Mouse (Mus musculus) heart, embryonic 13.5 days (tissue): Measurements from ENCODE around the gene Gm17584. TPM values are rescaled to one million over a fixed set of nuclear protein-coding genes. Genes with fewer than 3 reads are reported as not detected.
"Not testable (repeated sequence)": the region's sequence is repeated elsewhere in the genome, so short reads cannot be mapped to it uniquely, and the experiment has no call there.

Experiments used
- ATAC-seq: fragments of 200-750 bp; cut with Nextera tagmentation; 2 replicates; pipeline ENCODE4 v1.8.0; 2017; ENCODE audit warnings: moderate TSS enrichment; ENCODE audit not compliant: insufficient number of reproducible peaks, low FRiP score, low TSS enrichment; ENCODE audit errors: extremely low read depth
- H3K27ac ChIP-seq: fragments of 300-500 bp; sonication (generic); replicated peaks from 2 replicates; pipeline ENCODE4 v1.5.1; 2015; ENCODE audit warnings: moderate library complexity, mild to moderate bottlenecking, inconsistent platforms
- H3K27me3 ChIP-seq: fragments of 300-500 bp; sonication (generic); replicated peaks from 2 replicates; pipeline ENCODE4 v1.6.1; 2015; ENCODE audit warnings: mild to moderate bottlenecking, inconsistent platforms
- H3K36me3 ChIP-seq: fragments of 300-500 bp; sonication (generic); 2 replicates; pipeline ENCODE4 v1.6.1; 2015; ENCODE audit warnings: mild to moderate bottlenecking, inconsistent platforms
- H3K4me1 ChIP-seq: fragments of 300-500 bp; sonication (generic); 2 replicates; pipeline ENCODE4 v1.6.1; 2015; ENCODE audit warnings: inconsistent platforms
- H3K4me2 ChIP-seq: fragments of 300-500 bp; sonication (generic); 2 replicates; pipeline ENCODE4 v1.6.1; 2015; ENCODE audit warnings: inconsistent platforms, mild to moderate bottlenecking, moderate library complexity
- H3K4me3 ChIP-seq: fragments of 300-500 bp; sonication (generic); 2 replicates; pipeline ENCODE4 v1.5.1; 2015; ENCODE audit warnings: moderate library complexity, mild to moderate bottlenecking, inconsistent platforms
- H3K9ac ChIP-seq: fragments of 300-500 bp; sonication (generic); 2 replicates; pipeline ENCODE4 v1.6.1; 2015; ENCODE audit warnings: inconsistent platforms, mild to moderate bottlenecking, moderate library complexity
- H3K9me3 ChIP-seq: fragments of 300-500 bp; sonication (generic); 2 replicates; pipeline ENCODE4 v1.6.1; 2016; ENCODE audit warnings: inconsistent platforms
- WGBS: fragments of 180-500 bp; shearing (Covaris S2); methylation state at CpG from one replicate; pipeline ENCODE4 v1.1.7; 2015; ENCODE audit warnings: mixed read lengths; 5-methylcytosine and 5-hydroxymethylcytosine counted together
- polyA plus RNA-seq: library from polyadenylated mRNA; unstranded; fragments of >200 nt; fragmentation: Nextera tagmentation; extraction: Ambion mirVana; gene quantifications from 2 replicates; pipeline ENCODE4 v1.2.1, GENCODE M21; 2015

The Gm17584 gene
- not detected in 2 replicates for polyA plus RNA-seq

- no CpG with 5 or more reads among the region's 4 CpGs for WGBS
- H3K4me1 ChIP-seq, H3K36me3 ChIP-seq, H3K4me2 ChIP-seq, ATAC-seq, H3K9ac ChIP-seq, H3K4me3 ChIP-seq, H3K27me3 ChIP-seq, H3K9me3 ChIP-seq, H3K27ac ChIP-seq: not testable (repeated sequence)
Measured at GRCm38 (mm10) chrX:124500263-124500662, at the start of gene Gm17584. Gm17584 (plus strand) TSS chrX:124500563.

Other genes starting within 250 kb of the Gm17584 start
- gene Gm17469, start 129.3 kb downstream of the Gm17584 start, polyA plus RNA-seq: not detected in 2 replicates